Mouse (Mus musculus): ENCODE results near the gene Adamts6.
A peak's percentile ranks its signal among the peaks of the same experiment; 100 is the strongest.

Adamts6 gene

GRCm38 (mm10) chr13:104287366-104288225, at the start of gene Adamts6:
Gene Adamts6, plus strand, starts transcription at chr13:104287835.
- peak; percentile 6 to 7 for DNase-seq (ENCODE audit: low spot score in 2 of 2)

- no peak for DNase-seq (ENCODE audit: low spot score in 2 of 2)
Measured at GRCm38 (mm10) chr13:104258997-104259396, 28.6 kb upstream of the Adamts6 start.

DNA sequence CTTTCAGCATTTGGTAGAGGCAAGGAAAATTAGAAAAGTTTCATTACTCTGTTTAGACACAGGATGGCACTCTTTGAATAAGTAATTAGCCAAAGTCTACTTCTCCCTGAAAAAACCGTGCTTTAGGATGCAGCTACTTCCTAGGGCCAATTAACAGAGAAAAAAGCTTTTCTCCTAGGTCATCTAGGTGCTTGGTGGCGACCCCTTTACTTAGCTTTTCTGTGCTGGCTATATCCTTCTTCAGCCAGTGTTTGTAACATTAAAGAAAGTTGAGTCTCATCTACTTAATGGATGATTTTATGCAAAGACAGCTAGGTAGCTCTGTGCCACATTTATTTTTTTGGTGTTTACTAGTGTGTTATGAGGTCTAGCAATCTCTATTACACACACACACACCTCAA, 2.6 kb upstream of the Adamts6 start:
- peak in 1 of 2 experiments; percentile 9 for DNase-seq (ENCODE audit: low spot score in 2 of 2)

DNA sequence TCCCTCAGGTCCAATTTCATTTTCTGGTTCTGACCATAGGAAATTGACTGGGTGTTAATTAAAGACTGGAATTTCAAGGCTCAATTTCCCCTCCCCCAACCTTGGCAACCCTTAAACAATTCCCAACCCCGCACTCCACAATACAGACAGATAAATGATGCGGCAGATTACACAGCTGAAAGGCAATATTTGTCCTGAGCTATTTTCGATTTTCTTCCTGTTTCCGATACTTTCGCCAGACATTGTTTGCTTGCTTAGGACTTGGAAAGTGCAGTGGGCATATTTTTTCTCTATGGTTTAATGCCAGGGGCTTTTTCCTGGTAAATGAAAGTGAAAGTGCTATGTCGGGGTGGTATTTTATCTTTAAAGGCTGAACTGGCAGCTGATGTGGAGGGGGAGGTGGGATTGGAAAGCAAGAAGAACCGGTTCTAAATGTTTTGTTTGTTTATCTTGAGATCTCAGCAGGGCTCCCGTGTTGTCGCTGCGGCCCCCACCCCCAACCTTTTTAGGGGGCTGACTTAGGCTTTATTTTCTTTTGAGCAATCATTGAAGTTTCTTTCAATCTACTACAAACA, 1.8 kb upstream of the Adamts6 start:
- peak; percentile 2 to 16 for DNase-seq (ENCODE audit: low spot score in 2 of 2)

DNA sequence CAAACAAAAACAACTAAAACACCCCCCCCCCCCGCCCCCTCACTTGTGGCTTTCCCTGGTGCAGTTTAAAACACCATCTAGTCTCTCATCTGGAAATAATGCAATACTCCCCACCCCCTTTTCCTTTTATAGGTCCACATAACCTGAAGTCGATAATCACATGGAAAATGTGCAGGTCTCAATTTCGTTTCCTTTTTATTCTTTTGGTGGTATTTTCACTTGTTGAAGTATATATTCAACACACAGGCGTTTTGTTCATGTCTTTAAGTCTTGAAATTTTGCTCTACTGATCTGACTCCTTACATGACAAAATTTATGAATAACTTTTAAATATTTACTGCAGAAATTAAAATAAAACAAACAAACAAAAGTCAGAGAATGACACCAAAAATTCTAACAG, 1.3 kb upstream of the Adamts6 start:
- peak in 1 of 2 experiments; percentile 5 for DNase-seq (ENCODE audit: low spot score in 2 of 2)

- peak; percentile 86 to 89 for DNase-seq (ENCODE audit: low spot score in 2 of 2)
Measured at GRCm38 (mm10) chr13:104286897-104287309, 732 bp upstream of the Adamts6 start.

DNA sequence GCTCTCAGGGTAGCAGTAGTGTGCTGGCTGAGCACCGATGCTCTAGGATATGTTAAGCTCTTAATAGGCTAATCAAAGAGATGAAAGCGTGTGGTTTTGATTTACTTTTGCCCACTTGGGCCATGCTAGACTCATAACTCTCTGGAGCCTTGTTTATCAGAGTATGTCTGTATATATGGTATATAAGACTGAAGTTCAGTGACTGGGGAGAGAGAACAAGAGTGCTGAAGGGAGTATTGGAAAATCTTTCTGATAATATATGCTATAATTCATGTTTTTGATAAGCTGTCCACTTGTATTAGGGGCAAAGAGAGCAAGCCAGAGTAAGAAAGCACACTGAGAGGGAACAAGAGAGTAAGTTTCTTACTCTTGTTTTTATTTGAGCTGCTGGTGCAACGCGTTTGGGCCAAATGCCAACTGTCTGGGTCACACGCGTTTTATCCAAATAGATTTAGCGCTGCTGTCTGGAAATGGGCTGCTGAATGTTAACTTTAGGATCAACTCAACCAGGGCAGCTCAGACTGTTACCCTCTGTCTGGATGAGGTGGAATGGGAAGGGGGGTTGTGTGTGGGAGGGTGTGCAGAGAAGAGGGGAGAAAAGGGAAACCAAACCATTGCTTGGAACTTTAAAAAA, 708 bp downstream of the Adamts6 start:
- peak; percentile 5 to 14 for DNase-seq (ENCODE audit: low spot score in 2 of 2)

DNA sequence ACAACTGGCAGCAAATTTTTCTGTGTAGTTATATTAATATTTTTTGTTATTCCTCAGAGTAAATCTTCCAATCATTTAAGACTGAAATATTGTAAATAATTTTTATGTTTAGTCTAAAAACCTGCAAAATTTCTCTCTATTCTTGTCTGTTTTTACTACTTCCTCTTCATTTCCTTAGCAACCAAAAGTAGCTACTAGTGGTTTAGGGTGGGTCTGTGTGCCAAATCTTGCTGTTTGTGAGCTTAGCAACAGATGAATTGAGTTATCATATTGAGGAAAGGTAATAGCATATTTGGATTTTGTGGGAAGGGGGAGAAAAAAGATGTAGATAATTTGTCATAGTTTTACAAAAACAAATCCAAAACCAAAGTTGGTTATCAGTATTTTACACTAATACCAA, 1.5 kb downstream of the Adamts6 start:
- peak in 1 of 2 experiments; percentile 16 for DNase-seq (ENCODE audit: low spot score in 2 of 2)

GRCm38 (mm10) chr13:104295472-104295871, 7.8 kb downstream of the Adamts6 start:
- DNase-seq (ENCODE audit: low spot score in 2 of 2) = no peak

GRCm38 (mm10) chr13:104329336-104329735, 41.7 kb downstream of the Adamts6 start:
- no peak for DNase-seq (ENCODE audit: low spot score in 2 of 2)

DNA sequence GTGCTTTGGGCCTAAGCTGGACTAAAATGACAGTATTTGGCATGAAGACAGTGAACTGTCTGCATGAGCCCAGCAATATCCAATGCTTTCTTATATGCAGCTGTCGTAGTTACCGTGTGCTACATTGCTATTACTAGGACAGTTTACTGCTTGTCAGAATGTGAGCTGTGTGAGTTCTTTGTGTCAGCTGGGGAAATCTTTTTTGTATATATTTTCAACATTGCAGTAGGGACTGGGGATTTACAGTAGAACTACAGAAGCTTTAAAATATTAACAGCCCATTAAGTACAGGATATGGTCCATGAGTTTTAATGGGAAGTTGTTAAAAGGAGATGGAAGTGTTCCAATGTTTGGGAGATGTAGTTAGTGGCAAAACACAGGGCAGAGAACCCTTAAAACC, 42.1 kb downstream of the Adamts6 start:
- DNase-seq (ENCODE audit: low spot score in 2 of 2) = no peak

- DNase-seq (ENCODE audit: low spot score in 2 of 2) = no peak
Measured at GRCm38 (mm10) chr13:104352590-104352989, 65.0 kb downstream of the Adamts6 start.

DNA sequence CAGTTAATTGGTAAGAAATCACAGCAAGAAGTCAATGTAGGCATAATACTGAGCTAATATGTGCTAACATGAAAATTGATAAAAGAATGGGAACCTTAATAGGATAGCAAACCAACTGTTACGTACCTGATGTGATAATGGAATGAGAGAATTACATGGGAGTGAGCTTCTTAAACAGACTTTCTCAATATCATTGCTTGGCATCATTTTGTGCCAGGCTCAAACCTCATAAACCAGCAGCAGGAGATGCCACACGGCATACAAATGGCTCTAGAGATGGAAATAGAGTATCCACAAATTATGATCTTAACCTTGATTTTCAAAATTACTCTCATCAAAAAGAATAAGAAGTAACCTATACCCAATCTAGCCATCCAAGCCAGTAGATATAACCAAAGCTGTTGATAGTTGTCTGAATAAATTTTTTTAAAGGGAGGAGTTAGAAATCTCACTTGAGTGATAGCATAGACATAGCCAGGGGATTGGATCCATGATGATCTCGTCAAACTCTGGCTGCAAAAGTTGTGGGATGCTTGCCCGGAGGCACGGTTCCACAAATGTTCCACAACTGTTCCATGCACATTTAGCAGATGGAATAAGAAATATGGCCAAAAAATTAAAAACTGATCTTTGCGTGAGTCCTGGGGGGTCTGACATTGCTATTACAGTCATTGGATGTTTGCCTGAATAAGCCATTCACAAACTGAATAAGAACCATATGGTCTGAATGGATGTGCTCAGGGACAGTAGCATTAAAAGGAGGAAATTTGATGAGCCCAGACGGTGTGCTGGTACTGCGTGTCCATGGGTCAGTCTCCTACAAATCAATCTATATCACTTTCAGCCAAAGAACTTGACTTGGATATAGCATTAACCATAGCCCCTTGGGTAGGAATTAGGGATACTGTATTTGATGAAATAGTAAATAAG, 106.1 kb downstream of the Adamts6 start:
- DNase-seq (ENCODE audit: low spot score in 2 of 2) = no peak

GRCm38 (mm10) chr13:104397814-104398213, 110.2 kb downstream of the Adamts6 start:
- no peak for DNase-seq (ENCODE audit: low spot score in 2 of 2)

DNA sequence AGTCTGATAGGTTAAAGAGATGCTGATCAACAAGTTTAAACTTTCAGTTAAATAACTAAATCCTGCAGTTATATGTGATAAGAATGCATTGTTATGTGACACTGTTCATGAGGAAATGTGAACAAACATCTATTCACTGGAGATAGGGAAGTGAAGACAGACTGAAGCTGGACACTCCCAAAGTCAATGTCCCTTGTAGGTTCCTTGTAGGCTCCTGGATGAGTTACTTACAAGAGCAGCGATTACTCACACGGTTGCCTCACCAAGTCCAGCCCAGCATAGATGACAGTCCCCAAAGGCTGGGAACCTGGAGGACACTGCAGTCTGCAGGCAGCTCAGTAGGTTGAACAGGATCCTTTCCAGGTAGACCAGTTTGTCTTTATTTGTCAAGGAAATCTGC, 145.1 kb downstream of the Adamts6 start:
- DNase-seq (ENCODE audit: low spot score in 2 of 2) = no peak

DNA sequence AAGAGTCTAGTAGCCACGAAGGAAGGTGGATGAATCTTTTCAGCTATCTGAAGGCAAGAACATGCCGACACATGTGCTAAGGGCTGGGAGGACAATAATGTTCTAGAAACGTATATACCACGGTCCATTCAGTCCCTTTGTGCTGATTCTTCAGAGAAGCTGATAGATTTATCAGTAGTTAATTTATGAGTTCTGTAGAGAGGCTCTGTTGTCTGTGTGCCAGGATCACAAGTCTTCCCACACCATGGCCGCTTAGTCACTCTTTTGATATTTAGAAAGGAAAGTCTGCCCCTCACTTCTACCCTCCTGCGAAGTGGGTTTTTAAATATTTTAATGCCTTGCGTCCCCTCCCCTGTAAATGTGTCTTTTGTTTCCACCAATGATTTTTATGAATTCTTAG, 154.9 kb downstream of the Adamts6 start:
- no peak for DNase-seq (ENCODE audit: low spot score in 2 of 2)

DNA sequence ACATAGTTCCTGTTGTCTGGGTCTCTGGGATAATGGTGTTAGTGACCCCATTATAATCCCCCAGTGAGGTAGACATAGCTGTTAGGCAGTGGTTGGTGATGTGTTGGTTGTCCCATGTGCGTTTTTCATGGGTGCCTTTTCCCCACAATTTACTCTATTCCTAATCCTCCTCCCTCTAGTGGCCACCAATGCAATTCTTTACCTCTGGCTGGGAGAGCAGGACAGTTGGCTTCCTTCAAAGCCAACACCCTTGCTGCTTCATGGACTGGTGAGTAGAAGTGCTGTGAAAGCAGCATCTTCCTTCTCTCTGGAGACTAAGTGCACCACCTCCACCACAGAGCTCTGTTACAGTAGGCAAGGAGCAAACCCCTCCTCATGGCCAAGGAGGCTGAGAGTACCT, 157.8 kb downstream of the Adamts6 start:
- DNase-seq (ENCODE audit: low spot score in 2 of 2) = no peak

DNA sequence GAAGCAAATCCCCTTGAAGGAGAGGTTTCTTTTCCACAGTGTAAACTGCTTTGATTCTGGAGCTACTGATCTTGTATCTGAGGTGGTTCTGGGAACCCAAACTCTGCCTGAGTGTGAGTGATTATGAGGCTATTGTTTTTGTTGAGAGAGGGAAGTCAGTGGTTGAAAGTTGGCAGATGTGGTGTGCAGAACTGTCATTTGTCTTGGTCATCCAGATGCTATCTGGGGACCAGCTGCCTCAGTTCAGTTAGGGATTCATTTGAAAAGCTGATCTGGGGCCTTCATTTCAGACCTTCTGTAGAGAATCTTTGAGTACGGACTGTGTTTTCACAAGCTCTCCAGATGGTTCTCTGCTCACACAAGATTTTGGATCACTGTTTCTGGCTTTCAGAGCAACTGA, 159.3 kb downstream of the Adamts6 start:
- DNase-seq (ENCODE audit: low spot score in 2 of 2) = no peak

DNA sequence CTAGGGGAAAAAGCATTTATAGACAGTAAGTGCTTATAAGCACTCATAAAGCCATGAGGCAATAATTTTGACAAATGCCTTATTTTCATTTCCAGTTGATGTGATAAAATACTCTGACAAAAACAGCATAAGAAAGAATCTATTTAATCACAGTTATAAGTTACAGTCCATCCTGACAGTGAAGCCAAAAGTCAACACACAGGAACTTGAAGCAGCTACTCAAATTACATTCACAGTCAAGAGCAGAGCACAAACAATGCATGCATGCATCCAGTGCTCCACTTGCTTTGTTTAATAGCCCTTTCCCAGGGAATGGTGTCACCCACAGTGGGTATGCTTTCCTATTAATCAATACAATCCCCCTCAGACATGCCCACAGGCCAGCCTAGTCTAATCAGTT, 159.8 kb downstream of the Adamts6 start:
- no peak for DNase-seq (ENCODE audit: low spot score in 2 of 2)

DNA sequence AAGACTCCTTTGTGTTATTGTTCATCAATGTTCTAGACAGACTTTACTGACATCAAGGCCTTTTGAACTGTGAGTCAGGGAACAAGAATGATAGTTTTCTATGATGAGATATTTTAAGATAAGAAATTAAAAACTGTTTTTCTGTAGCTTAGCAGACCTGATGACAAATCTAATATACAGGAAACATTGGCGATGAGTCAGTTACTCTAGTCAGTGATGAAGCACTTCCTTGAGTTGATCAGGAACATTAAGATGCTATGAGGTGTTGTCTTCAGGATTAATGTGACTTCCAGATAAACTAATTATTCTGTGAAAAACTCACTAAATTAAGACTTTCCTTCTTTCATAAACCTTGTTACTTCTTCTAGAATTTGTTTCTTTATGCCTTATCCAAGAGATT, 160.7 kb downstream of the Adamts6 start:
- no peak for DNase-seq (ENCODE audit: low spot score in 2 of 2)

DNA sequence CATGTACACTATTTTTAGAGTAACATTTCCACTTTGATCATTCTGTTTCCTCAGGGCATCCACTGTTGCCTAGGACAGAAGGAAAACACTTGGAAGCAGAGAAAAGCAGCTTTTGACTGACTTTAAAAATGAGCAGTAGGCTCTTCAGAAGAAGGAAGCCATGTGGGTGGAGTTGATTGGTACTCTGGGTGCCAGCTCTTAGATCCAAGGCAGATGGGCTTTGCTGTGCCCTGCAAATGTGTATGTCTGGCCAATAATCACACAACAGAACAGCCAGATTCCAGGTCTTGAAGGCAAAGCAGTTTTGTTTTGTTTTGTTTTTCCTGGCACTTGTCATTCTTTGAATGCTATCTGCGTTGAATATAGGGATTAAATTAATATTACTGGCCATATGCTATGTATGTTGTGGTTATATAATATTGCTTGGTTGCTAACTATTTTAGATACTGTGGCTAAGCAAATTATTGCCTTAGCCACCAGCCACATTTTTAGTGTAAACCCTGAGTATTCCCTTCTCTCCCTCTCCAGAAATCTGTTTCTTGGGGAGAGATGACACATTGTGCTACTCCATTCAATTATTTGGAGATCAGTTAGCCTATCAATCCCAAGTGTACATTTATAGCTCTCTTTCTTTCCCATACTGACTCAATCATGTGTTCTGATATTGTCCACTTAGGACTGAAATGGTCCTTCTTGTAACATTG, 165.8 kb downstream of the Adamts6 start:
- DNase-seq (ENCODE audit: low spot score in 2 of 2) = no peak

All from spleen, postnatal 36 days (tissue).